Mouse (Mus musculus): ENCODE results near the gene Cry2. TPM values are rescaled to one million over a fixed set of nuclear protein-coding genes. Genes with fewer than 3 reads are reported as not detected.
"Not testable (repeated sequence)": the region's sequence is repeated elsewhere in the genome, so short reads cannot be mapped to it uniquely, and the experiment has no call there.

Gene Cry2
- total RNA-seq, 2 experiments from 2014 or later, result 3.2 to 3.5 TPM

DNA sequence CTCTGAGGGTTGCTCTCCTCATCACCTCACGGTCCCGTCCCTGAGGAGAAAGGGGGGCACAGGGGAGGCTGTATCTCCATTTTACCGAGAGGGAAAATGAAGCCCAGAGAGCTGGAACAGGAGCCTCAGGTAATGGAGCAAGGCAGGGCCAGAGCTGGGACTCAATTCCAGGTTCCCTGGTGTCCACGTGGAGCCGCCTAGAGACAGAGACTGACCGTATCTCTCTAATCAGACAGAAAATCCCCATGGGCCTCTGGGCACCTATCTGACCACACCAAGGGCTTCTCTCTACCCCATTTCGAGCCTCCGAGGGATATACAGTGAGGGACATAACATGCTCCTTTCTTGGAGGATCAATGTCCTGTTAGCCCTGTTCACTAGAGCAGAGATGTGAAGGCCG, 10.7 kb downstream of the Cry2 start:
- ATAC-seq (ENCODE audit: poor library complexity, severe bottlenecking), result no peak

DNA sequence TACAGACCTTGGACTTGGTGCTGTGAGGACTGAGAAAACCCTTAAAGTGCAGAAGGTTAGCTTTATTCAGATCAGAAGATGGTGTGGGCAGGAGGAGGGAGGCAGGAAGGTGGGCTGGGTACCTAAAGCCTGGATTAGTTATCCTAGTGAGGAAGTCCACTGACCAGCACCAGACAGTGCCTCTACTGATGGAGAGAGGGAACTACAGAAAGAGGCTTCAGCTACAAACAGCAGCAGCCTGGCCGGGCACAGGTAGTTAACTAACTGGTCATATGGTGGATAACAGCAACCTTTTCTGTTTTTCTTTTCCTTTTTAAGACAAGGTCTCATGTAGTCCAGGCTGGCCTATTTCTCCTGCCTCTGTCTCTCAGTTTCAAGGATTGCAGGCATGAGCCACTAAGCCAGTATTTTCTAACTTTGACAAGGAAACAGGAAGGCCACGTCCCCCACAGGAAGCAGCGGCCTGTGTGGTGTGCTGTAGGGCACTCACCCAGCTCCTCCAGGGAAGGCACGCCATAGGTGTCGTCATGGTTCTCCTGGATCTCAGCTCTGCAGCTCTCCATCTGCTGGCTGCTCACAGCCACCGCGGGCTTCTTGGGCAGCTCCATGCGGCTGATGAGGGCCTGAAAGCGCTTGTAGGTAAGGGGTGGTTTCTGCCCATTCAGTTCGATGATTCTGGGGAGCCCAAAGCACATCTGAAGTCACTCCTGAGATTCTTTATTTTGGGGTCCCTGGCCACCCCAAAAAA, 11.3 kb downstream of the Cry2 start:
- ATAC-seq (ENCODE audit: poor library complexity, severe bottlenecking), result peak; percentile 88

DNA sequence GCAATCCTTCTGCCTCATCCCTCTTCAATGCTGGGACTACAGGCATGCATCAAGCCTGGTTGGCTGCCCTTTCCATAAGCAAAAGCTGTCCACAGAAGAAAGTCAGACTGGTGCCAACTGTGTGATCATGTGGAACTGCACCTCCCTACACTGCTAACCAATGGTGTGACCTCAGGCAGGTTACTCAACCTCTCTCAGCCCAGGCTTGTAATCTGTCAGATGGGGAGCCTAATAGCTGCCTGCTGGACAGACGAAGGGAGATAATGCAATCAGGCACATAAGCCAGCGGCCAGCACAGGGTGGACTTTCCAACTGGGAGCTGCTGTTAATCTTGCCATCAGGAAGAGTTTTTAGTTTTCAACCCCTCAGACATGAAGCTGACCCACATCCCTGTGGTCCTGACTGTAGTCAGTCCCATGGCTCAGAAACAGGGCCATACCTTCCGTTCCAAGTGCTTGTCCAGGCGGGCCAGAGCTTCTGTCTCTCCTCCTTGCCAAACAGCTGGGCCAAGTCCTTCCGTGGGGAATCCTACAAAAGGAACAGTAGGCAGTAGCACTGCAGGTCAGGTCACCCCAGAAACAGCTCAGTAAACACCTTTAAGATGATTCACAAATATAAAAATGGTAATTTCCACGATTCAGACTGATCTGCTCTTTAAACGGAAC, 12.0 kb downstream of the Cry2 start:
- ATAC-seq (ENCODE audit: poor library complexity, severe bottlenecking), result no peak

DNA sequence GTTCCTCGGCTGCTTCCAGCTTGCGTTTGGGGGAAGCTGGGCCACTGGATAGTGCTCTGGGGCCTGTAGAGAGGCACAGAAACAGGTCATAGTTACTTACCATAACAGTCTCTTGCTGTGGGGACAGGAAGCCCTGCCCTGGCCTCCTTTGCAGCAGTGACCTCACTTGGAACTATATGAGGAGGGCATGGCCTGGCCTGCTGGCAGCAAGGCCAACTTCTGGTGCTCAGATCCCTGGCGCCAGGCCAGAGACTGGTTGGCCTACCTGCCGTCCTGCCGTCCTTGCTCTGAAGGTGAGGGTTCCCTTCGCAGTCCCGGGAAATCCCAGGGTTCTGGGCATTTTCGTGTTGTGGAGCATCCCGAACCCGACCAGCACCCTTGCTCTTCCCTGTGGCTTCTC, 22.1 kb downstream of the Cry2 start:
- no peak for ATAC-seq (ENCODE audit: poor library complexity, severe bottlenecking)

DNA sequence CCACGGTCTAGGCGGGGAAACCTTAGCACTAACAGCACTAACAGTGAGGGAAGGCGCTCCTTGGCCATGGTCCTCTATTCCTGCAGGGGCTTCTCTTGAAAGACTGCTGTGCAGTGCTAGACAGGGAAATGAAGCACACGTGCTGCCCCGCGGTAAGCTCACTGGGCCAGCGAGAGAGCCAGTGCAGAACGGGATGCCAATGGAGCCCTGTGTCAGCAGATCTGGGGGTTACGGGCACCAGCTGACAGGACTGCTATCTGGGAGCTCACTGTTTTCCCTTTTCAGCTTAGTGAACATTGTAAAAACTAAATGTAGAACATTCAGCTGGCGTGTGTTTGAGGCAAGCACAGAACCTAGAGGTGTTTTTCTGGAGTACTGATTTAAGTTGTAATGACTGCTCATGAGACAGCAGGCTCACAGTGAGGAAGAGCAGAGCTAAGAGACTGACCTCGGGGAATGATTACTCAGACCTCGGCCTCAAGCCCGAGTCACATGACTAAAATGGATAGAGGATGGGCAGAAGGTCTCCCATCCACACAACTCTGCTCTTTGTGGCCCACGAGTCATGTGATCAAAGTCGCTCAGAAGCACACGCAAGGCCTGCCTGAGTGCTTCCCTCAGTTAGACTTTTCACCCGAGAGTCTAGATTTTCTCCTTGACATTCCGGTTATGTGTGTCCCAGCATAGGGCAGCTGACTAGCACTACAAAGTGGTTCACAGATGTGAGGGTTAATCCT, 25.4 kb downstream of the Cry2 start:
- ATAC-seq (ENCODE audit: poor library complexity, severe bottlenecking), result no peak

DNA sequence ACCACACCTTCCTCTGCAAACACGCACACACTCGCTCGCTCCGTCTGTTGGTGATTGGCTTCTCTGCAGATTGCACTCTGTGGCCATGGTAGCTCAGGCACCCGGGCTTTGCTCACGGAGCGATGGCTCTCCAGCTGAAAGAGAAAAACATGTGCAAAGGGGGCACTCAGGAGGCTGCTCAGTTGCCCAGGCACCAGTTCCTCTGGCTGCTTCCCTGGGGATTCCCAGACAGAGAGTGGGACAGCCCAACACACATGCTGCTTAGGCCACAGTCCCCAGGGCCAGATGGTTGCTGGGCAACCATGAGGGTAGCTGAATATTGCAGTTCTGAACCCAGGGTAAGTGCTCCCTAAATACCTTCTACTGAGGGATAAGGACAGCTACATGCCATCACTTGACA, 28.2 kb downstream of the Cry2 start:
- ATAC-seq (ENCODE audit: poor library complexity, severe bottlenecking), result no peak

DNA sequence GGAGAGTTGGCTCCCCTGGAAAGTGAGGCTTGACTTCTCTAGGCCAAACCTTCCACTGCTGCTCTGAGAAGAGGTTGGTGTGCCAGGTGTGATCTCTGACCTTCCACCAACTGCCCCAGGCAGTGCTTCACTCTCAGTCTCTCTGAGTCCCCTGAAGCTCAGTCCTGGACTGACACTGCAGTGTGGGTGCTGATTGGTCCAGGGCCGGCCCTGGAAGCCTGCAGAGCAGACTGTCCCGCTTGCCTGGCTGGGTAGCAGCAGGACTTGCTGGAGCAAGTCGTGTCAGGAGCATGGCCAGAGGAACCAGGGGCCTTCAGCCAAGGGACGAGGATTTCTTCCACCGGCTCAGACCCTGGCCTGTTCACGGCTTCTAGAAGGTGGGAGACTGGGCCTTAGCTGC, 29.1 kb downstream of the Cry2 start:
- no peak for ATAC-seq (ENCODE audit: poor library complexity, severe bottlenecking)

DNA sequence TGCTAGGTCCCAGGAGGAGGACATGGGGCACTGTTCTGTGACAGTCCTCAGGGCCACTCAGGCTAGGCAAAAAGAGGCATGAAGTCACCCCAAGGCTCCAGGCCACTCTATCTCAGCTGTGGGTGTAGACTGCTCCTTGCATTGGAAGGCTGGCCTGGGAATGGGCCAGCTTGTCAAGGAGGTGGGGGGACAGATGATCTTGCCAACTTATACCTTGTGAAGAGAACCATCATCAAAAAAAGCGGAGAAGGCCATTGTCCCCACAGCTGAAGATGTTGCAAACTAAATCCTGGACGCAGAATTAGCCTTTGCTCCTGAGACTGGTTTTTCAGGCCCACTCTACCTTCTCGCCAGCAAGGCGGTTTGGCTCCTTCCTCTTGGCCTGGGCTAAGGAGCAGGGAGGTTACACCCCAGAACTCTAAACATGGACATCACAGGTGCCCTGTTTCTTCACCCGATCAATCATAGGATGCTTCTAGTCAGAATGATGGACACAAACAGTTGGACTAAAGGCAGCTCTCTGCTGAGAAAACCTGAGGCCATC, 30.0 kb downstream of the Cry2 start:
- ATAC-seq (ENCODE audit: poor library complexity, severe bottlenecking), result no peak

DNA sequence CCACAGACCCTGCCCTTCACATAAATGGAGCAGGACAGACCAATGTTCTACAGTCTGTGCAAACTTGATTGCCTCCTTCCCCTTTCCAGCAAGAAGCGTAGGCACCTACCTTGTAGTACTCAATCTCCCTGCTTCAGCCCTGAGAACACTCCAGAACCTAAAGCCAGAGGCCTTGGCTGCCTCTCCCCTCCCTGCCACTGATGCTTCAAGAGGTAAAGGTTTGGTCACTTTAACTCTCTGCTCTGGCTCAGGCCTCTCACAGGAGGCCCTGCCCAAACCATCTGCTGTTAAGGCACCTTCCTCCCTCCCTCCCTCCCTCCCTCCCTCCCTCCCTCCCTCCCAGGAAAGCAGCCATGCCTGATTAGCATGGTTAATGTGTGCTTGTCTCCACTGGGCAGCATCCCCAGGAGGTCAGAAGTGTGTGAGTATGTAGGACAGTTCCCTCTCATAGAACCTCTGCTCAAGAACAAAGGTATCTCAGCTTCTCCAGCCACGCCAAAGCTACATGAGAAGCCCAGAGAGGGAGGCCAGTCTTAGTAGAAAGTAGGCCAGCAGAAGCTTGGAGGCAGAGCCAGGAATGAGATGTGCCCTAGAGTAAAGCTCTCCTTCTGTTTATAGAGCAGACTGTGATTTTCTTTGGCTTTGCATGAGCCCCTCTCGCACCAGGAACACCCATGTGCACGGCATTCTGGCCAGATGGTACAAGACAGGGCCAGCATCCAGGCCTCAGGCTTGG, 31.1 kb downstream of the Cry2 start:
- ATAC-seq (ENCODE audit: poor library complexity, severe bottlenecking), result no peak

DNA sequence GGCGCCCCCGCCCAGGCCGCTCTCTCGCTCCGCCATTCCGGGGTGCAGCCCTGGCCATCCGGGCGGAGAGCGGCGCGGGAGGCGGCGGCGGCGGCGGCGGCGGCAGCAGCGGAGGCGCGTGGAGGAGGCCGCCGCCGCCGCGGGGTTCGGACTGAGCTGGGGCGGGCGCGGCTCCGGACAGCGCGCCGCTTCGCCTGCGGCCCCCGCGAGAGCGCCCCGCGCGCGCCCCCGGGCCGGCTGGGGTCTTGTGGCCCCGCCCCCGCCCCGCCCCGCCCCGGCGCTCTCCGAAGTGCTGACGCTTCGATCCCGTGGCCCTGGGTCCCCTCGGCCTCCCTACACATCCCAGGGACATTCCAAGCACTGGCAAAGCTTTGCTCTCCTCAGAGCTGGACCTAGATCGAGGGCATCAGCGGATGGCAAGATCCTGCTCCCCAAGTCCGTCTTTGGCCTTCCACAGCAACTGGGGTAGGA, 32.7 kb downstream of the Cry2 start, which contains the start of gene Mapk8ip1:
Mapk8ip1 (minus strand) TSS at position 173 of the 471 bp plus-strand sequence.
- no peak for ATAC-seq (ENCODE audit: poor library complexity, severe bottlenecking)

DNA sequence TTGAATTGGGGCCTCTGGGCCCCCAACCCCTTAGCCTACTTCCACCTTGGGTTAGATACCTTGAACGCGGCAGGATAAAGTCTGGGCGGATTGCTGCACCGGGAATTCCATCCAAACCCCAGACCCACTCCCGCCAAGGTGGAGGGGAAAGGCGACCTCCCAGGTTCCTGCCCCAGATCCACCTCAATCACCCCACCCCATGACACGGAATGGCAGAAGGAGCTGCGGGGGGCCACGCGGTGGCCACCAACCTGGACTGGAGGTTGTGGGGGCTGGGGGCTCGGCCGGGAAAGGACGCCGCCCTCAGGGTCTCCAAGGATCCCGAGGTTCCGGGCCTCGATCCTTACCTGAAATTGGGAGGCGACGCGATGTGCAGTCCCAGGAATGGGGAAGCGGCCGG, 33.2 kb downstream of the Cry2 start:
- ATAC-seq (ENCODE audit: poor library complexity, severe bottlenecking), result no peak

DNA sequence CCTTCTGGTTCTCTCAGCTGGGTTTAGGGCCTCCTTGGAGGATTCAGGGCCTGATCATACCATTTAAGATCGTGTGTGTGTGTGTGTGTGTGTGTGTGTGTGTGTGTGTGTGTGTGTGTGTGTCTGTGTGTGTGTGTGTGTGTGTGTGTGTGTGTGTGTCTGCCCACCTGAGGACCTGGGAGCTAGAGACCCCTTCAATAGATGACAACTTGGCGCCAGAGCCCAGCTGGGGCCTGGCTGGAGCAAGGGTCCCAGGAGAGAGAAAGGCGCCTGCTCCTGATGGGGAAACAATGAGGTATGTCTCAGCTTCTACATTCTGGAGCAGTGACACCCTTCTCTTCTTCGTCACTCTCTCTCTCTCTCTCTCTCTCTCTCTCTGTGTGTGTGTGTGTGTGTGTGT, 34.0 kb downstream of the Cry2 start:
- not testable (repeated sequence) for ATAC-seq (ENCODE audit: poor library complexity, severe bottlenecking)

DNA sequence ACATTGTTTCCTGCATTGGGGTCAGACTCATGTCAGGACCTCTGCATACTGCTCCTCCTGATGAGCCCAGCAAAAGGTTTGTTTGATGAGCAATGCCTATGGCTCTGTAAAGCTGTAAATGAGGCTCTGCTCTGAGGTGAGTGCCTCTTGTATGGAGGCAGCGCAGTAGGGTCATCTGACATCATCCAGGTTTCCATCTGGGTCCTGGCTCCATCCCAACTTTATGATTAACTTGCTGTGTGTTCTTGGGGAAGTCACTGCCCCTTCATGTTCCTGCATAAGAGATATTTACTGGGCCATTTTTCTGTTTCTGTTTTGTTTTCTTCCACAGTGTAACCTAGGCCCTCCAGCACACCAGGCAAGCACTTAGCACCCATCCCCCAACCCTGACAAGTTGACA, 36.4 kb downstream of the Cry2 start:
- ATAC-seq (ENCODE audit: poor library complexity, severe bottlenecking), result no peak

DNA sequence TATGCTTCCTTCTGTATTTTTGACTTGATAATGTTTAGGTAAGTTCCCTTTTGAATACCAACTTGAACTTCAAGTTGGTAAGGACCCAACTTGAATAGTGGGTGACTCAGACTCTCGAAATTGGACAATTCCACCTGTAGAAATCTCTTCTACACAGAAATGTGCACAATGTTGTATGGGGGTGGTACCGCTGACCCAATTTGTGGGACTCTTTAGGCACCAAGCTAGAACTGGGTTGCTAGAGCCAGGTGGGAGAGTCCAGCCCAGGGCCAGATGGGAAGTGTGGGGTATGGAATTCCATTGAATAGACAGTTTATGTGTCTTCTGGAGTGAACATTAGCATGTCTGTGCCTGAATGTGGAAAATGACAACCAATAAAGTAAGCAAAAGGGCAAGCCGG, 38.3 kb downstream of the Cry2 start:
- ATAC-seq (ENCODE audit: poor library complexity, severe bottlenecking), result no peak

DNA sequence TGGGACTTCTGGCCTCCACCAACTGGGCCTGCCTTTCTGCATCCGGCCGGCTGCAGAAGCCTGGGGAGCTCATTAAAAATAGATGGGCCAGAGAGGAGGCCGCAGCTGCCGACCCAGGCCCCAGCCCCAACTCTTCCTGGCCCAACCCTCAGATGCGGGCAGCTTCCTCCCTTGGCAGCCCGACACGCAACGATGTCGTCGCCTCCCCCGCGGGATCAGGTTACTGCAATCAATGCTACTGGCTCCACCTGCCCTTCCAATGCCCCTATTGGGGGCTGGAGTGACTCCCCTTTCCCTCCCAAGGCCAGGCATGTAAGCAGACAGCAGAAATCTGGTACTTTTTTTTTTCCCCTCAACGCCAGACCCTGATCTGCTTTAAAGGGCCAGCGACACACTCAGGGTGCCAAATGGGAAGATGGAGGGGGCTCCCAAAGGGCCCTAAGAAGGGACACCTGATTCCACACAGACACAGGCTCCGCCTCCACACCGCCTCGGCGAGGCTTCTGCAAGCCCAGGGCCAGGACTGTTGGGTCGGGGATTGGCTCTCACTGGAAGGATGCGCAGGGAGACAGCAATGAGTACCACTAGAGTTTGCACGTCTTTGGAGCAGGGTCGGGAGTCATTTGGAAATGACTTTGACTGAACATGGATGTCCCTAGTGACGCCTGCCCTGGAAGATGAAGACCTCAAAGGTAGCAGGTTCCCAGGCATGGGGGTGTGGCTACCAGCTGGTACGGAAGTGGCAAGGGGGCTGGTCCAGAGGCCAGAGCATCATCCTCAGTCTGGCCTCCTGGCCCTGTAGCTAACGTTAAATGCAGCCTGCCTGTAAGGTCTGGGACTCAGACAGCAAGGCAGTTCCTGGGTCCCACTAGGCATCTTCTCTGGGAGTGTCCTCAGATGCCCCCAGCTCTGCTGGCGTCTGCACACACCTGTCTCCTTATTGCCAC, 41.3 kb downstream of the Cry2 start:
- ATAC-seq (ENCODE audit: poor library complexity, severe bottlenecking), result no peak

DNA sequence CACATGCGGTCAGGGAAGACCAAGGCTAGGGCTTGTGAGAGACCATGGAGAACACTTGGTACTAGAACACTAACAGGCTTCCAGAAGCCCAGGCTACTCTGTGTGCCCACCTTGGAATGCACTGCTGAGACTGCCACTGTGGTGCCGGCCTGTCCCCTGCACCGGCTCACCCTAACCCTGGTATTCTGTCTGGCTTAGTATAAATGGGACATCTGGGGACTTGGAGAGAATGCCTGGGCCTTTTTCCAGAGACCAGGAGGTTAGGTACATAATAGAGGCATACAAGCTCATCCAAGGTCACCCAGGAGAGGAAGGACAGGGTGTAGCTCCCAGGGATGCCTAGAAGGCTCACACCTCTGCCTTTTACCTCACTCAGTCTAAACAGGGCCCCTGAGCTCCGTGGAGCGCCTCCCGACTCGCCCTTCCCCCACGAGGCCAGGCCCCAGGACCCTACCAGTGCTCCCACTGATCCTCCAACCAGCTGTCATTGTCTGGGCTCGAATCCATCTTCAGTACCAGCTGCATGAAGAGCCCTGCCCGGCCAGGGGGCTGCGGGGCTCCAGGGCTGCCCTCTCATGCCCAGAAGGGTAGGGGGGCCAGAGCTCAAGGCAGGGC, 42.0 kb downstream of the Cry2 start:
- no peak for ATAC-seq (ENCODE audit: poor library complexity, severe bottlenecking)

DNA sequence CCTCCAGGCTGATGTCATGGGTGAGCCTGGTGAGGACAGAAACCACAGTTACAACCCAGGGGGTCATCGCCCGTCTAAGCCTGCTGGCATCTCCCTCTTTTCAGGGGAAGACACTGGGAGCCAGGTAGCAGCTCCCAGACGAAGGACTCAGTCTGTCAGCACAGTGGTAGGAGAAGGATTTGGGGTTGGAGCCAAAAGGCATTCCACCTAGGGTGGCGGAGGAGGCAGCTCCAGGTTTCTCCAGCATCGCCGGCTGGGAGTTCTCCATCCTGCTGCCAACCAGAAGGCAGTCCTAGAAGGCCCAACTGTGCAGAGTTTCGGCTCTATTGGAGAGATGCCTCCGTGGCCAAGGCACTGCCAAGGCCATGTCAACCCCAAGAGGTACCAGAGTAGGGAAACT, 42.7 kb downstream of the Cry2 start:
- no peak for ATAC-seq (ENCODE audit: poor library complexity, severe bottlenecking)

DNA sequence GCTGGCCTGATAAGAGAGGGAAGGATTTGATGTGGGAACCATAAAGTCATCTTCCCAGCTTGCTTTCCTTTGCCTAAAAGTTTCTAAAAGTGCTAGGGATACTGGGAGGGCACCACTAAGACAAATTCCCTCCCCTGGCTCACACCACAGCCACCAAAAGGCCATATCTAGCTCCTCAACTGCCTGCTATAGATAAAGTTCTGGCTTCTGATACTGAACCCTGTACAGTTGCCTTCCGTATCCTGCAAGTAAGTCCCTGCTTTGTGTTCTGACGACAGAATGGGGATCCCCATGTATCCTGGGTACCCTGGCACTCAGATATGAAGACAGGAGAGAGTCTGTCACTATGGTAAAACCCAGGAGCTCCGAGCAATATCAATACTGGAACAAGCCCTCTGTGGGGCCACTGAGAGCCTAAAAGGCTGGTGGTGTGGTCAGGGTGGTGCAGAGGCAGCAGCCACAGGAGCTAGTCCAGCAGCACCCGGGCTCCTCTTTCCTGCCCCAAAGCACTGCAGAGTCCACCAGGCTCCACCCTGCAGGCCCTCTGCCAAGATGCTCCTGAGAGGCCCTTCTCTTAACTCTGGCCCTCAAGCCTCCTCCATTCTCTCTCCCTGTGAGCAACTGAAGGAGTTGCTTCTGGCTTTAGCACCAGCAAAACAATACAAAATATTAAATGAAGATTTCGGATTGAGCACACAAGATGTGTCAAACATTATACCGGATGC, 43.5 kb downstream of the Cry2 start:
- ATAC-seq (ENCODE audit: poor library complexity, severe bottlenecking), result no peak

DNA sequence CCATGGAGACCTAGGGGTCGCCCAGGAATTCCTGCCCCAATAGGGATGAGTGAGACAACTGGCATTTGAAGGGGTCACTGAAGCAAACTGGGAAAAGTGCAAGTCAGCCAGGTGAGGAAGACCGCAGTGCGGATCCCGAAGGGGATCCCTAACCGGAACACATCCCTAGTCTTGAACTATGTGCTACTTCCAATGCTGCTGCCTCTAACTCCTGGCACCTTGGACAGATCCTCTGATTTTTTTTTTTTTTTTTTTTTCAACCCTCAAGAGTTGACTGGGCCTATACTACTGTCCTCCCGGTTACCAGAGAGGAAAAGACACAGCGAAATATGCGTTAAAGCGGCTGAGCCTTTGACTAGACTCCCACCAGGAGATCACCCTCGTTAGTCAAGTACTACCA, 44.2 kb downstream of the Cry2 start:
- ATAC-seq (ENCODE audit: poor library complexity, severe bottlenecking), result no peak
